Mouse (Mus musculus): Measurements from ENCODE around the gene Gnpnat1.
"Not testable (repeated sequence)": the region's sequence is repeated elsewhere in the genome, so short reads cannot be mapped to it uniquely, and the experiment has no call there.

The Gnpnat1 gene

GRCm38 (mm10) chr14:45404813-45405212 is at the start of gene Gnpnat1:
Gene Gnpnat1, minus strand, starts transcription at chr14:45404913.
- not testable (repeated sequence) for DNase-seq

GRCm38 (mm10) chr14:45453538-45454233 is 49.0 kb upstream of the Gnpnat1 start:
- DNase-seq = peak; percentile 46

- no peak for DNase-seq
Observed at GRCm38 (mm10) chr14:45452861-45453512, 48.3 kb upstream of the Gnpnat1 start.

- DNase-seq = peak; percentile 56
Observed at GRCm38 (mm10) chr14:45452148-45452547, 47.4 kb upstream of the Gnpnat1 start.

DNA sequence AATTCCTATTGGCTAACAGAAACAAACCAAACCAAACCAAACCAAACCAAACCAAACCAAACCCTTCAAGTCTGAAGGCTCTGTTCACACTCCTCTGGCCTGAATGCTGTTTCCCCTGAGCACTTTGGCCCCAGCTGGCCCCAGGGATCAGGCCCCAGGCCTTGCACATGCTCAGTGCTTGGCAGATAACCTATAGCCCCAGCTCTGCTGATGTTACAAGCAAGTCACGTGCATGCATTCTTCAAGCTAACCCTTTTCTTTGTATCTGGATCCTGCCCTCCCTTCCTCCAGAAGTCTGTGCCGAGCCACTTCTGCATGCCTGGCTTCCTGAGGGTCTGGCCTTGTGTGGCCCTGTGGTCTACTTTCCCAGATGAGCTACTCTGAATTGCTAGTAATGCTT is 46.4 kb upstream of the Gnpnat1 start:
- no peak for DNase-seq

GRCm38 (mm10) chr14:45446777-45447176 is 42.1 kb upstream of the Gnpnat1 start:
- no peak for DNase-seq

- DNase-seq = no peak
Observed at GRCm38 (mm10) chr14:45445445-45445844, 40.7 kb upstream of the Gnpnat1 start.

DNA sequence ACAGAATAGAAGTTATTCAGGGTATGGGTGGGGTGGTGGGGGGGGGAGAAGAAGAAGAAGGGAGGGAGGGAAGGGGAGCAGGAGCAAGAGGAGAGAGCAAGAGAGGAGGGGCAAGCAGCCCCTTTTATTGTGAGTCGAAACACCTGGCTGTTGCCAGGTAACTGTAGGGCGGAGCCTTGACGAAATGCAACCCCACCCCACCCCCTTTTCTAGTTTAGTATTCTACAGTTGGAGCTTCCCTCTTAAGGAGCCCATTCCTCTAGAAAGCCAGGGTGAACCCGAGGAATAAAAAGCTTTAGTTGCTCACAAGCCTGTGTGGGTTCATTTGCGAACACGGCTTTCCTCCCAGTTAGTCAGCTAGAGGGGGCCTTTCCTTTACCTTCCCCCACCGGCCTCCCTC is 40.2 kb upstream of the Gnpnat1 start:
- DNase-seq = no peak

DNA sequence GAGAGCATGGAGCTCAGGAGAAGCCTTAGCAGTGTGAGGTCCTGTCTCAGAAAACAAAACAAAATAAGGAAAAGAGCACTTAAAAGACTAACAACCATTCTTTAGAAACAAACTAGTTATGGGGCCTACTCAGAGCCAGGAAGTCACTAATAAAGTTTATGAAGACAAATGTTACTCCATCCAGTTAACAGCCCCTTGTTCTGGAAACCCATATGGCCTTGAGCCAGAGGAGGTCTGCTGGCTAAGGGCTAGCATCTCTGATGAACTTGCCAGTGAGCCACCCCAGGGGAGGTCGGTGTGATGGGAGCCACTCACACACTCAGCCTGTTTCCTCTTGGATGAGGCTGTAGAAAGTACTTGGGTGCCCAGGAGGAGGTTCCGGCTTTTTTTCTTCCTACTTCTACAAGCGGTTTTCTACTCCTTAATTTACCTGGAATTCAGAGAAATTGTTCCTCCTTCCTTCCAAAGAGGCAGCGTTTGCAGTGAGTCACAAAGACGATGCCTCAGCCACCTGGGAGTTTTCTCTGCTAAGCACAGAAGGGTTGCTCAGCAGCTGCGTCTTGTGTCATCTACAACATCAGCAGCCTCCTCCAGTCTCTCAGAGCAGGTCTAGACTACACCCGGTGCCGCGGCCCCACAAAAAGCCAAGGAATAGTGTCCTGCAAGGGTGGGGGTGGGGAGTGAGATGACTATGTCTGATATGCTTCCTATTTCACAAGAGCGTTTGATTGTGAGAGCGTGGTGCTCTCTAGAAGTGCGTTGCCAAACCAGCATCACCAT is 38.3 kb upstream of the Gnpnat1 start:
- no peak for DNase-seq

DNA sequence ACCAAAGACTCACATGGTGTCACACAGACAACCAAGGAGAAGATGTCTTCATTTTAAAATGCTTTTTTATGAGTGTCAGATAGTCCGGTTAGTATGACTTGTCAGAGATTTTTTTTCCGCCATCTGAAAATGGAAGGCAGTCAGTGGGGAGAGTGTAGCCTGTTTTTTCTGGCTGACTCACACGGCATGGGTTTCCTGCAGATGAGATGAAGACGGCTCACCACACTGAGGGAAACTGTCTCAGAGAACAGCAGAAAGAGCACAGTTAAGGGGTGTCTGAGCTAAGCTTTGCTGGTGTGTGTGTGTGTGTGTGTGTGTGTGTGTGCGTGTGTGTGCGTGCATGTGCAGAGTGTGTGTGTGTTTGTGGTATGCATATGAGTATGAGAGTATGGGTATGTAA is 36.6 kb upstream of the Gnpnat1 start:
- no peak for DNase-seq

GRCm38 (mm10) chr14:45439387-45439786 is 34.7 kb upstream of the Gnpnat1 start:
- DNase-seq = no peak

- no peak for DNase-seq
Observed at GRCm38 (mm10) chr14:45438931-45439275, 34.2 kb upstream of the Gnpnat1 start.

DNA sequence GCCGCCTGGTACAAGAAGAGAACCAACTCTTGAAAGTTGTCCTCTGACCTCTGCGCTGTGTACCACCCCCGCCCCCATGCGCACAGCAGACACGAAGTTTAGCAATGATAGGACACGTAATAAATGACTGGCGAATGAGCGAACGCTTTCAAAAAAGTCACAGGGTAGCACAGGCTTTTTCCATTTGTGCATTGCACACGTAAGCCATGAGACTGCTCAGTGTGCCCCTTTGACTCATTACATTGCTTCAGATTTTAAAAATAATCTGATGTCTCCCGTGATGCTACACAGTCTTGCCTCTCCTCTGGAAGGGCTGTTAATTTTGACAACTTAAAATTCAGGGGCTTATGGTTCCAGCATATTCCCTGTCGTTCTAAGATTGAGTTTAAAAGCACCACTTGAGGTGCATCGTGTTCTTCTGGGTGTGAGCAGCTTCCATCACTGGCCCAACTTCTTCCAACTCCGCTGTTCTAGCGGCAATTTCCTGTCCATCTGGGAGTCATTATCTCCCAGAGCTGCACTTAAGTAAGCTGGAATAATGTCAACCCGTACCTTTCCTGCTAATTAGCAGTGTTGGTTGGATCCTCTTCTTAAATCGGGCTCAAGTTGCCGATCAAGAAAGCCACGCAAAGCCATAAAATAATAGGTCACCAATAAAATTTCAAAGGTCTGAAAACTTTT is 33.7 kb upstream of the Gnpnat1 start:
- DNase-seq = no peak

DNA sequence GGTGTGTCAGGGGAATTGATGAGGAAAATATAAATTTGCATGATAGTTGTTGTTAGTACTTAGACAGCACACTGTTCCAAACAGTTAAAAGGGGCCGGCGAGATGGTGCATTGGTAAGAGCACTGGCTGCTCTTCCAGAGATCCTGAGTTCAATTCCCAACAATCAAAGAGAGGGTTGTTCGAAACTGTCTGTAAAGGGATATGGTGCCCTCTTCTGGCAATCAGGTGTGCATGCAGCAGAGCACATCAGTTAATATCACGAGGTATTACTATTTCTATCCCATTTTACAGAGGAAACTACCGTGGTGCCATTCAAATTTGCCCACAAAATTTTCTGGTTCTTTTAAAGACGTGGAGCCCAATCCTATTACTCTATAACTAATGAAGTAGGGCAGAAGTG is 29.5 kb upstream of the Gnpnat1 start:
- no peak for DNase-seq

GRCm38 (mm10) chr14:45432003-45432402 is 27.3 kb upstream of the Gnpnat1 start:
- DNase-seq = no peak

GRCm38 (mm10) chr14:45430066-45430842 is 25.5 kb upstream of the Gnpnat1 start:
- DNase-seq = no peak

- DNase-seq = peak; percentile 61
Observed at GRCm38 (mm10) chr14:45423220-45423619, 18.5 kb upstream of the Gnpnat1 start.

- no peak for DNase-seq
Observed at GRCm38 (mm10) chr14:45422371-45422770, 17.7 kb upstream of the Gnpnat1 start.

GRCm38 (mm10) chr14:45419323-45419722 is 14.6 kb upstream of the Gnpnat1 start:
- no peak for DNase-seq

DNA sequence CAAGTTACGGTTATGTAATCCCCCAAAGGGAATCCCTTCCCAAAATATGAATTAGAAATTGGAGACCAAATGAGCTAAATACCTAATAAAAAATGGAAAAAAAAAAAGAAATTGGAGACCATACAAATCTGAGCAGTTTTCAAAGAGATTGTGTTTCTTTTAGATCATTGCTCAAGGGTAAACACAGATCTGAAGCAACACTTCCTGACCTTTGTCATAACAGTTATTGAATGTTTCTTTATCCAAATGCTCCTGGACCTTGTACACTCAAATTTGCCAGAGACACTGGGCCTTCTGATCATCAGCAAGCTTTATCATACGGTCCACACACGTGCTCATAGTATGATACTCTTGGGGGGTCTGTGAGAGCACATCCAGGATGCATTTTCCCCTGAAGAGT is 13.8 kb upstream of the Gnpnat1 start:
- no peak for DNase-seq

- no peak for DNase-seq
Observed at GRCm38 (mm10) chr14:45416265-45416664, 11.6 kb upstream of the Gnpnat1 start.

DNA sequence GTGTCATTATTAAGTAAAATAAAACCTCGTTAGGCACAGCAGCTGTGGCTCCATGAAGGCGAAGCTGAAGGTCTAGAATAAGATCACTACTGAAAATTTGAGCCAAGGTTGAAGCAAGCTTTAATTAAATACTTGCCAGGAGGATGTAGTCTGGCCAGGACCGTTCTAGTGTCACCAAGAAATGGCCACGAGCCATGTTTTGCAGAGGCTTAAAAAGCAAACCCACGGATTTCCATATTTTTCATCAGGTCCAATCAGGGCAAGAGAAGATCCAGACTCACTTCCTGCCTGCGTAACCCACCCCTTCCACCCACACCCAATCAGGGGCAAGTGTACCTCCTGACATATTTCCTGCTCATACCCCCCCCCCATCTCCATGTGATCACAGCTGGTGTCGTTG is 1.1 kb downstream of the Gnpnat1 start:
- no peak for DNase-seq

DNA sequence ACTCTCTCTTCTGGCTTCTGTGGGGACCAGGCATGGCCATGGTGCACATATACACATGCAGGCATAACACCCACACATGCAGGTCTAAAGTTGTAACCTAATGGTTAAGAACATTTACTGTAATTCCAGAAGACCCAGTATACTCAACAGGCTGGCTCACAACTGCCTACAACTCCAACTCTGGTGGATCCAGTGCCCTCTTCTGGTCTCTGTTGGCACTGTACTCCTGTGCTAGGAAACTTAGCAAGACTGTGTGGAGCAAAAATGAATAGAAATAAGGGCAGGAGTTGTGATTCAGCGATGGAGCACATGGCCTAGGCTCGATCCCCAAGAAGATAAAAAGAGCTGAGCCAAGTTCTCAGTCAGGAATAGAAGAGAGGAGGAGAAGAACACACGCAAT is 4.9 kb downstream of the Gnpnat1 start:
- DNase-seq = peak; percentile 20

Data from lung, postnatal 14 days (tissue).